22 mouse cellular contexts compared by ENCODE assay signal in the genomic region with DNA sequence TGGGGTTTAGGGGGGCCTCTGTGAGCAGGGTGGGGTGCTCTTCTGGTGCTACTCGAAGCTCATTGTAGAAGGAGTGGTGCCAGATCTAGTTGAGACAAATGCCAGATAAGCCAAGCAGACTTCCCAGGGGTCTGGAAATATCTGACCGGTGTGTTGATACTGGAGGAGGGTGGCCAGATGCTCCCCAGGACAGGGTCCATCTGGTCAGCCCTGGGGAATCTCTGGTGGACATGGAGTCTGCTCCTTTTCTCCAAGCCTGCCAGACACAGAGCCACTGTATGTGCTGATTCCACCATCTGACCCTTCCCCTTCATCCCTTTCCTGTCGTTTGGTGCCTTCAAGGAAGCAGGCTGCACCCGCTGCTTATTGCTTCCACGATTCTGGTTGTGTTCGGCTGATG. TPM values are rescaled to one million over a fixed set of nuclear protein-coding genes. Genes with fewer than 3 reads are reported as not detected.
A peak's percentile ranks its signal among the peaks of the same experiment; 100 is the strongest.
DNase-seq lines count a peak whose midpoint lies in the region; ATAC-seq and TF ChIP-seq lines count a peak whose summit lies in the region.
"Had no signal": no experiment of that assay in that cellular context is flagged by ENCODE, and none has a peak within 500 bp of the region (broad histone marks: within the 10 kb centered on the region; RNA-seq: fewer than 3 reads in every experiment).

No protein-coding gene starts in this region.

- ATAC-seq in heart, embryonic 11.5 days (replicated peaks; ENCODE audit: insufficient number of reproducible peaks, low FRiP score, low TSS enrichment) = no peak
- ATAC-seq in stomach, embryonic 16.5 days (ENCODE audit: insufficient read depth, low FRiP score) = no peak
- no peak; the same call in 1 of the 2 replicates for ATAC-seq in stomach, postnatal 0 days (ENCODE audit: low FRiP score, low TSS enrichment)
- ATAC-seq in hindbrain, embryonic 12.5 days (ENCODE audit: low FRiP score) = no peak
- ATAC-seq: hindbrain, postnatal 0 days had no signal

- H3K4me3 ChIP-seq in heart, embryonic 11.5 days (ENCODE audit: low read depth, low read length) = no peak overlapping the region; the same call in 1 of the 2 replicates
- H3K4me3 ChIP-seq in stomach, embryonic 16.5 days (replicated peaks; ENCODE audit: low read length) = no peak overlapping the region
- H3K4me3 ChIP-seq in stomach, postnatal 0 days (ENCODE audit: low read depth, low read length) = no peak overlapping the region
- no peak overlapping the region for H3K4me3 ChIP-seq in hindbrain, embryonic 12.5 days
- H3K4me3 ChIP-seq: forebrain, embryonic 12.5 days; heart, adult 2 months; left cerebral cortex, adult 2 months; stomach, embryonic 15.5 days had no signal

- no peak for TF ChIP-seq EP300 in stomach, postnatal 0 days (optimal IDR thresholded peaks at IDR 0.05)

- 0 out of 2 replicates have a peak overlapping the region, but pooled peaks have one; percentile 12 for H3K27ac ChIP-seq in heart, embryonic 11.5 days (ENCODE audit: low read depth, low read length)
- H3K27ac ChIP-seq in stomach, embryonic 16.5 days (ENCODE audit: low read length) = no peak overlapping the region
- no peak overlapping the region for H3K27ac ChIP-seq in stomach, postnatal 0 days (replicated peaks)
- H3K27ac ChIP-seq in hindbrain, embryonic 12.5 days = no peak overlapping the region
- H3K27ac ChIP-seq: forebrain, embryonic 12.5 days; heart, adult 2 months; hindbrain, postnatal 0 days; left cerebral cortex, adult 2 months; stomach, embryonic 15.5 days had no signal

- no peaks in the 10 kb centered on the region for H3K36me3 ChIP-seq in heart, embryonic 11.5 days (ENCODE audit: control insufficient read depth, insufficient read depth, low read length)
- H3K36me3 ChIP-seq in stomach, embryonic 16.5 days (ENCODE audit: control insufficient read depth, insufficient read depth, low read length) = no peaks in the 10 kb centered on the region
- H3K36me3 ChIP-seq in stomach, postnatal 0 days (ENCODE audit: control insufficient read depth, insufficient read depth, low read length) = peaks cover 3% of the 10 kb centered on the region; the same call in 1 of the 2 replicates
- no peaks in the 10 kb centered on the region for H3K36me3 ChIP-seq in hindbrain, embryonic 12.5 days
- H3K36me3 ChIP-seq: forebrain, embryonic 12.5 days; G1E; stomach, embryonic 15.5 days had no signal

- H3K4me1 ChIP-seq in heart, embryonic 11.5 days (ENCODE audit: control insufficient read depth, insufficient read depth, low read length) = peaks cover 15% of the 10 kb centered on the region
- no peaks in the 10 kb centered on the region for H3K4me1 ChIP-seq in stomach, embryonic 16.5 days (ENCODE audit: control insufficient read depth, insufficient read depth, low read length)
- H3K4me1 ChIP-seq in stomach, postnatal 0 days (replicated peaks; ENCODE audit: control insufficient read depth, insufficient read depth) = no peaks in the 10 kb centered on the region
- H3K4me1 ChIP-seq in hindbrain, embryonic 12.5 days = no peaks in the 10 kb centered on the region
- H3K4me1 ChIP-seq: forebrain, embryonic 12.5 days had no signal

- no peaks in the 10 kb centered on the region for H3K27me3 ChIP-seq in heart, embryonic 11.5 days (ENCODE audit: control insufficient read depth, insufficient read depth, low read length)
- H3K27me3 ChIP-seq in stomach, embryonic 16.5 days (ENCODE audit: control insufficient read depth, insufficient read depth, low read length) = no peaks in the 10 kb centered on the region
- H3K27me3 ChIP-seq in stomach, postnatal 0 days (ENCODE audit: control insufficient read depth, insufficient read depth, low read length) = no peaks in the 10 kb centered on the region
- no peaks in the 10 kb centered on the region for H3K27me3 ChIP-seq in hindbrain, embryonic 12.5 days
- H3K27me3 ChIP-seq: forebrain, embryonic 12.5 days; stomach, embryonic 15.5 days had no signal

- intact Hi-C loops in heart, postnatal 14 days (cut with DNase I) = no loop called here

- H3K9ac ChIP-seq in heart, embryonic 11.5 days (ENCODE audit: low read depth, low read length) = no peak overlapping the region
- H3K9ac ChIP-seq in stomach, embryonic 16.5 days (ENCODE audit: low read length) = 0 out of 2 replicates have a peak overlapping the region, but pooled peaks have one; percentile 28
- H3K9ac ChIP-seq in stomach, postnatal 0 days (ENCODE audit: low read length) = no peak overlapping the region
- H3K9ac ChIP-seq in hindbrain, embryonic 12.5 days = no peak overlapping the region
- H3K9ac ChIP-seq: forebrain, embryonic 12.5 days; stomach, embryonic 15.5 days had no signal

- 16% methylated on average over 6 of the region's 6 CpGs for WGBS in heart, embryonic 11.5 days (ENCODE audit: insufficient replicate concordance)
- 20% methylated on average over 6 of the region's 6 CpGs for WGBS in stomach, embryonic 16.5 days
- 25% methylated on average over 6 of the region's 6 CpGs for WGBS in stomach, postnatal 0 days
- 68% methylated on average over 6 of the region's 6 CpGs for whole genome bisulfite sequencing in hindbrain, embryonic 12.5 days

- H3K4me2 ChIP-seq in heart, embryonic 11.5 days = peak overlapping the region; percentile 49
- no peak overlapping the region for H3K4me2 ChIP-seq in stomach, embryonic 16.5 days (ENCODE audit: low read depth, low read length)
- H3K4me2 ChIP-seq in stomach, postnatal 0 days (replicated peaks; ENCODE audit: low read depth) = no peak overlapping the region
- no peak overlapping the region for H3K4me2 ChIP-seq in hindbrain, embryonic 12.5 days (replicated peaks)
- H3K4me2 ChIP-seq: forebrain, embryonic 12.5 days; midbrain, embryonic 11.5 days; stomach, embryonic 15.5 days had no signal

- DNase-seq in heart, postnatal 14 days = no peak
- no peak for DNase-seq in stomach, postnatal 0 days (ENCODE audit: low spot score)
- peak; percentile 34 to 38 for DNase-seq in cerebellum, postnatal 36 days
- DNase-seq in kidney, postnatal 36 days = no peak
- DNase-seq: adrenal gland, postnatal 36 days; heart, adult 2 months; heart, postnatal 4 days; kidney, adult 2 months; kidney, postnatal 4 days; layer of hippocampus, adult 9-11 months; left cerebral cortex, postnatal 4 days; right cerebral cortex, postnatal 25 days; thymus, postnatal 14 days had no signal

- TF ChIP-seq CTCF in stomach, postnatal 0 days (IDR thresholded peaks at IDR 0.05; ENCODE audit: low read depth) = no peak

- no peaks in the 10 kb centered on the region for H3K9me3 ChIP-seq in heart, embryonic 11.5 days (replicated peaks; ENCODE audit: control insufficient read depth, low read length)
- H3K9me3 ChIP-seq in stomach, embryonic 16.5 days (replicated peaks; ENCODE audit: control insufficient read depth, low read length) = no peaks in the 10 kb centered on the region
- no peaks in the 10 kb centered on the region for H3K9me3 ChIP-seq in stomach, postnatal 0 days (ENCODE audit: control insufficient read depth, low read length)
- no peaks in the 10 kb centered on the region for H3K9me3 ChIP-seq in hindbrain, embryonic 12.5 days (replicated peaks)
- H3K9me3 ChIP-seq: forebrain, embryonic 12.5 days; stomach, embryonic 15.5 days had no signal

RNA-seq across cellular contexts. Expression of gene Actg2, which starts 12.9 kb away (rescaled TPM):
- 10.7 and 10.9 TPM in 2 replicates for polyA plus RNA-seq in heart, embryonic 11.5 days (2014; fragmentation: Nextera tagmentation; extraction: Ambion mirVana)
- total RNA-seq in heart, postnatal 14 days (2021) = 1 to 10 TPM; 3.2 to 5.1 TPM
- polyA plus RNA-seq in stomach, embryonic 16.5 days (2015; fragmentation: Nextera tagmentation; extraction: Ambion mirVana) = 1,788 and 2,212 TPM in 2 replicates
- polyA plus RNA-seq in stomach, postnatal 0 days (2015; fragmentation: Nextera tagmentation; extraction: Ambion mirVana) = 2,872 and 3,802 TPM in 2 replicates
- polyA plus RNA-seq in hindbrain, embryonic 12.5 days (2016; fragmentation: Nextera tagmentation; extraction: Ambion mirVana) = 2.5 and 3.9 TPM in 2 replicates
- total RNA-seq: left cerebral cortex, adult 2 months had no signal
- polyA plus RNA-seq: G1E had no signal

RNA-seq across cellular contexts. Expression of gene Dguok, which starts 16.4 kb away (rescaled TPM):
- 47.9 and 54.3 TPM in 2 replicates for polyA plus RNA-seq in heart, embryonic 11.5 days (2014; fragmentation: Nextera tagmentation; extraction: Ambion mirVana)
- 10 to 100 TPM; 28.3 to 31.8 TPM for total RNA-seq in heart, postnatal 14 days (2021)
- 69.5 and 79.1 TPM in 2 replicates for polyA plus RNA-seq in stomach, embryonic 16.5 days (2015; fragmentation: Nextera tagmentation; extraction: Ambion mirVana)
- polyA plus RNA-seq in stomach, postnatal 0 days (2015; fragmentation: Nextera tagmentation; extraction: Ambion mirVana) = 44.2 and 45.8 TPM in 2 replicates
- 64.3 and 64.5 TPM in 2 replicates for polyA plus RNA-seq in hindbrain, embryonic 12.5 days (2016; fragmentation: Nextera tagmentation; extraction: Ambion mirVana)

RNA-seq across cellular contexts. Expression of gene Stambp, which starts 49.3 kb away (rescaled TPM):
- 24.9 and 30.0 TPM in 2 replicates for polyA plus RNA-seq in heart, embryonic 11.5 days (2014; fragmentation: Nextera tagmentation; extraction: Ambion mirVana)
- 10 to 100 TPM; 13.4 to 13.7 TPM for total RNA-seq in heart, postnatal 14 days (2021)
- 28.0 and 32.5 TPM in 2 replicates for polyA plus RNA-seq in stomach, embryonic 16.5 days (2015; fragmentation: Nextera tagmentation; extraction: Ambion mirVana)
- polyA plus RNA-seq in stomach, postnatal 0 days (2015; fragmentation: Nextera tagmentation; extraction: Ambion mirVana) = 26.4 and 26.9 TPM in 2 replicates
- 30.6 and 37.1 TPM in 2 replicates for polyA plus RNA-seq in hindbrain, embryonic 12.5 days (2016; fragmentation: Nextera tagmentation; extraction: Ambion mirVana)

Comparison
In these comparisons a context has a peak if more than half of its experiments do, and no peak if none do; other contexts are left out.
1. DNase-seq: peak in cerebellum, postnatal 36 days (2 of 2); none in heart, postnatal 14 days (0 of 2), stomach, postnatal 0 days (single experiment) and kidney, postnatal 36 days (0 of 2).
2. RNA of gene Actg2, which starts 12.9 kb away (polyA plus RNA-seq): 2,872 to 3,802 TPM in stomach, postnatal 0 days and 1,788 to 2,212 TPM in stomach, embryonic 16.5 days; 10.7 to 10.9 TPM in heart, embryonic 11.5 days and 2.5 to 3.9 TPM in hindbrain, embryonic 12.5 days; every median in the first group is over 100 times any median in the second.